16 mouse cellular contexts compared by ENCODE assay signal in genomic region chr11:100322591-100323258, GRCm38 (mm10). TPM values are rescaled to one million over a fixed set of nuclear protein-coding genes. Genes with fewer than 3 reads are reported as not detected.
A peak's percentile ranks its signal among the peaks of the same experiment; 100 is the strongest.
DNase-seq lines count a peak whose midpoint lies in the region; ATAC-seq and TF ChIP-seq lines count a peak whose summit lies in the region.
"Had no signal": no experiment of that assay in that cellular context is flagged by ENCODE, and none has a peak within 500 bp of the region (broad histone marks: within the 10 kb centered on the region; RNA-seq: fewer than 3 reads in every experiment).

No protein-coding gene starts in this region.

- no peak overlapping the region for H3K4me3 ChIP-seq in lung, postnatal 0 days (ENCODE audit: low read depth, low read length)
- H3K4me3 ChIP-seq in intestine, embryonic 15.5 days (replicated peaks), result no peak overlapping the region
- H3K4me3 ChIP-seq: midbrain, embryonic 13.5 days had no signal

- peak overlapping the region; percentile 14; the same call in 1 of the 2 replicates for H3K27ac ChIP-seq in lung, postnatal 0 days (ENCODE audit: low read length)
- H3K27ac ChIP-seq in intestine, embryonic 15.5 days, result peak overlapping the region; percentile 25; the same call in 1 of the 2 replicates
- H3K27ac ChIP-seq: midbrain, embryonic 13.5 days had no signal

- WGBS in lung, postnatal 0 days, result 53% methylated on average over 3 of the region's 3 CpGs
- 63% methylated on average over 3 of the region's 3 CpGs for WGBS in intestine, embryonic 15.5 days

- H3K36me3 ChIP-seq in lung, postnatal 0 days (ENCODE audit: insufficient read depth, low read length), result peaks cover 13% of the 10 kb centered on the region; the same call in 1 of the 2 replicates
- H3K36me3 ChIP-seq in intestine, embryonic 15.5 days, result peaks cover 13% of the 10 kb centered on the region; the same call in 1 of the 2 replicates

- no peaks in the 10 kb centered on the region for H3K9me3 ChIP-seq in lung, postnatal 0 days (ENCODE audit: low read length)
- no peaks in the 10 kb centered on the region for H3K9me3 ChIP-seq in intestine, embryonic 15.5 days
- H3K9me3 ChIP-seq: midbrain, embryonic 13.5 days had no signal

- H3K4me2 ChIP-seq in lung, postnatal 0 days (replicated peaks; ENCODE audit: low read depth, low read length), result no peak overlapping the region
- no peak overlapping the region for H3K4me2 ChIP-seq in intestine, embryonic 15.5 days (replicated peaks)
- H3K4me2 ChIP-seq: heart, embryonic 11.5 days had no signal

- H3K27me3 ChIP-seq in lung, postnatal 0 days (replicated peaks; ENCODE audit: insufficient read depth, low read length), result no peaks in the 10 kb centered on the region
- no peaks in the 10 kb centered on the region for H3K27me3 ChIP-seq in intestine, embryonic 15.5 days (replicated peaks)
- H3K27me3 ChIP-seq: midbrain, embryonic 13.5 days had no signal

- no peaks in the 10 kb centered on the region; the same call in 1 of the 2 replicates for H3K4me1 ChIP-seq in lung, postnatal 0 days (ENCODE audit: insufficient read depth, low read depth, low read length)
- peaks cover 4% of the 10 kb centered on the region; the same call in 1 of the 2 replicates for H3K4me1 ChIP-seq in intestine, embryonic 15.5 days (replicated peaks)

- no peak for ATAC-seq in CD4-positive, CD25-positive, alpha-beta regulatory T cell, adult 4 months
- no peak for ATAC-seq in lung, postnatal 0 days
- ATAC-seq in intestine, embryonic 15.5 days, result no peak
- ATAC-seq: midbrain, embryonic 13.5 days had no signal

- no peak for TF ChIP-seq EP300 in lung, postnatal 0 days (IDR thresholded peaks at IDR 0.05)

- peak; percentile 44 for DNase-seq in CD4-positive, CD25-positive, alpha-beta regulatory T cell, adult 2 months (ENCODE audit: low read depth, low spot score)
- DNase-seq in lung, postnatal 0 days (ENCODE audit: low spot score), result no peak
- DNase-seq in lung, postnatal 25 days (ENCODE audit: low spot score), result no peak
- no peak for DNase-seq in thymus, postnatal 0 days (ENCODE audit: low spot score)
- DNase-seq in Muller cell, postnatal 12 days (ENCODE audit: inconsistent ontology term), result no peak
- DNase-seq in gastrocnemius, adult 8-10 months (ENCODE audit: low spot score in 2 of 2), result no peak
- DNase-seq: adrenal gland, adult 8-10 months; cerebellum, adult 11-12 months had no signal

- H3K9ac ChIP-seq in lung, postnatal 0 days (replicated peaks; ENCODE audit: low read depth), result no peak overlapping the region
- no peak overlapping the region for H3K9ac ChIP-seq in intestine, embryonic 15.5 days
- H3K9ac ChIP-seq: midbrain, embryonic 13.5 days had no signal

- TF ChIP-seq CTCF in lung, postnatal 0 days (IDR thresholded peaks at IDR 0.05), result no peak

RNA-seq across cellular contexts. Expression of gene Eif1, which starts 3.0 kb away (rescaled TPM):
- 1,000 to 10,000 TPM; 1,870 to 3,129 TPM for polyA plus RNA-seq in CD4-positive, CD25-positive, alpha-beta regulatory T cell, adult 4 months (2017; shearing (Covaris generic))
- 2,114 and 2,164 TPM in 2 replicates for polyA plus RNA-seq in lung, postnatal 0 days (2015; fragmentation: Nextera tagmentation; extraction: Ambion mirVana)
- polyA plus RNA-seq in intestine, embryonic 15.5 days (2015; fragmentation: Nextera tagmentation; extraction: Ambion mirVana), result 1,793 and 1,952 TPM in 2 replicates
- 2,060 and 2,248 TPM in 2 replicates for polyA plus RNA-seq in thymus, postnatal 0 days (2015; fragmentation: Nextera tagmentation; extraction: Ambion mirVana)
- 1,000 to 10,000 TPM; 1,612 to 1,857 (median 1,692) TPM for total RNA-seq in gastrocnemius, adult 8-10 months (2022)

RNA-seq across cellular contexts. Expression of gene Gast, which starts 11.5 kb away (rescaled TPM):
- not detected for polyA plus RNA-seq in CD4-positive, CD25-positive, alpha-beta regulatory T cell, adult 4 months (2017; shearing (Covaris generic))
- polyA plus RNA-seq in lung, postnatal 0 days (2015; fragmentation: Nextera tagmentation; extraction: Ambion mirVana), result not detected in 2 replicates
- 2.1 and 2.4 TPM in 2 replicates for polyA plus RNA-seq in intestine, embryonic 15.5 days (2015; fragmentation: Nextera tagmentation; extraction: Ambion mirVana)
- polyA plus RNA-seq in thymus, postnatal 0 days (2015; fragmentation: Nextera tagmentation; extraction: Ambion mirVana), result 1.9 and 2.1 TPM in 2 replicates
- total RNA-seq in gastrocnemius, adult 8-10 months (2022), result not detected
- total RNA-seq: adrenal gland, adult 8-10 months; layer of hippocampus, postnatal 14 days had no signal
- polyA plus RNA-seq: C2C12; heart, embryonic 11.5 days; lung, adult 2 months had no signal

RNA-seq across cellular contexts. Expression of gene Hap1, which starts 33.2 kb away (rescaled TPM):
- under 1 TPM in 1 of 2 experiments, not detected in 1; 0.50 TPM for polyA plus RNA-seq in CD4-positive, CD25-positive, alpha-beta regulatory T cell, adult 4 months (2017; shearing (Covaris generic))
- 6.4 and 6.5 TPM in 2 replicates for polyA plus RNA-seq in lung, postnatal 0 days (2015; fragmentation: Nextera tagmentation; extraction: Ambion mirVana)
- polyA plus RNA-seq in intestine, embryonic 15.5 days (2015; fragmentation: Nextera tagmentation; extraction: Ambion mirVana), result 13.9 and 15.5 TPM in 2 replicates
- 1.7 and 2.0 TPM in 2 replicates for polyA plus RNA-seq in thymus, postnatal 0 days (2015; fragmentation: Nextera tagmentation; extraction: Ambion mirVana)
- under 1 TPM in 2 of 4 experiments, not detected in 2; 0.16 TPM for total RNA-seq in gastrocnemius, adult 8-10 months (2022)

RNA-seq across cellular contexts. Expression of gene Krt42, which starts 53.1 kb away (rescaled TPM):
- not detected for polyA plus RNA-seq in CD4-positive, CD25-positive, alpha-beta regulatory T cell, adult 4 months (2017; shearing (Covaris generic))
- polyA plus RNA-seq in lung, postnatal 0 days (2015; fragmentation: Nextera tagmentation; extraction: Ambion mirVana), result not detected in 2 replicates
- not detected in 2 replicates for polyA plus RNA-seq in intestine, embryonic 15.5 days (2015; fragmentation: Nextera tagmentation; extraction: Ambion mirVana)
- polyA plus RNA-seq in thymus, postnatal 0 days (2015; fragmentation: Nextera tagmentation; extraction: Ambion mirVana), result 0.35 and 0.46 TPM in 2 replicates
- total RNA-seq in gastrocnemius, adult 8-10 months (2022), result not detected
- total RNA-seq: adrenal gland, adult 8-10 months; layer of hippocampus, postnatal 14 days had no signal
- polyA plus RNA-seq: C2C12; intestine, embryonic 14.5 days; lung, adult 2 months; midbrain, embryonic 13.5 days had no signal
